Mouse (Mus musculus) ES-Bruce4 (cell line): ENCODE results near the gene Cela2a. TPM values are rescaled to one million over a fixed set of nuclear protein-coding genes. Genes with fewer than 3 reads are reported as not detected.

Experiments
- H3K27ac ChIP-seq: 2 replicates; pipeline ENCODE4 v1.5.1; 2012; ENCODE audit warnings: low read length, inconsistent platforms; ENCODE audit not compliant: insufficient read depth
- H3K27me3 ChIP-seq: 2 replicates; pipeline ENCODE4 v1.6.1; 2012; ENCODE audit warnings: mild to moderate bottlenecking, low read length, inconsistent platforms; ENCODE audit not compliant: control insufficient read depth, poor library complexity, insufficient read depth, severe bottlenecking
- H3K36me3 ChIP-seq: 2 replicates; pipeline ENCODE4 v1.6.1; 2012; ENCODE audit warnings: inconsistent platforms, mild to moderate bottlenecking, low read length, moderate library complexity; ENCODE audit not compliant: control insufficient read depth, poor library complexity, insufficient read depth, severe bottlenecking
- H3K4me1 ChIP-seq: one replicate; pipeline ENCODE4 v1.8.1; 2011; ENCODE audit warnings: low read length; ENCODE audit not compliant: control insufficient read depth, insufficient read depth
- H3K4me3 ChIP-seq: 2 replicates; pipeline ENCODE4 v1.5.1; 2011; ENCODE audit warnings: low read depth, mild to moderate bottlenecking, low read length
- H3K9ac ChIP-seq: 2 replicates; pipeline ENCODE4 v1.6.1; 2012; ENCODE audit warnings: low read depth, mild to moderate bottlenecking, inconsistent platforms; ENCODE audit not compliant: poor library complexity, severe bottlenecking
- H3K9me3 ChIP-seq: replicated peaks from 2 replicates; pipeline ENCODE4 v1.6.1; 2012; ENCODE audit warnings: mild to moderate bottlenecking, low read length, inconsistent platforms; ENCODE audit not compliant: control insufficient read depth, poor library complexity, insufficient read depth, severe bottlenecking
- CTCF ChIP-seq: IDR thresholded peaks from one replicate; pipeline ENCODE4 v1.8.1; 2011; ENCODE audit warnings: low read depth, low read length
- EP300 ChIP-seq: IDR thresholded peaks from 2 replicates; pipeline ENCODE4 v1.6.1; 2011; ENCODE audit warnings: low read depth, low read length; ENCODE audit not compliant: insufficient read depth
- POLR2A ChIP-seq: IDR thresholded peaks from one replicate; pipeline ENCODE4 v1.8.1; 2011; ENCODE audit warnings: low read length; ENCODE audit not compliant: insufficient read depth
- polyA plus RNA-seq: library from polyadenylated mRNA; stranded (reverse); fragments of >200 nt; gene quantifications from 2 replicates; pipeline ENCODE4 v1.2.4, GENCODE M21; 2011; ENCODE audit warnings: low read depth; ENCODE audit not compliant: missing spikeins, insufficient read depth, insufficient read length

Cela2a gene
- polyA plus RNA-seq, 1 experiment: not detected

DNA sequence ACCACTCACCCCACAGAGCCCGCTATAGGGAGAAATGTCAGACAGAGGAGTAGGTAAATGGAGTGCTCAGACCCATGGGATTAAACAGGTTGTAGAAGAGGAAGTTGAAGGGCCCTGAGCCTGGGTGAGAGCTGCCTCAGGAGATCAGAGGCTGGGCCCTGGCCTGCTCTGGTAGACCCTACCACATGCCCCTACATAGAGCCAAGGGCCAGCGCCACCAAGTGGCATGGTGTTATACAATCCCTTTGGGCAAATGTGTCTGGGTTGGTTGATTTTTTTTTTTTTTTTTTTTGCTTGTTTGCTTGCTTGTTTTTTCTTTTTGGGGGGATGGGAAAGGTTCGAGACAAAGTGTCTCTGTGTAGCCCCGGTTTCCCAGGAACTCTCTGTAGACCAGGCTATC, 21.9 kb downstream of the Cela2a start:
- Histone ChIP-seq H3K27me3 (no peaks in the 10 kb centered on the region), H3K27ac (no peak overlapping the region), H3K4me1 (no peaks in the 10 kb centered on the region), H3K36me3 (no peaks in the 10 kb centered on the region), H3K4me3 (no peak overlapping the region), H3K9me3 (no peaks in the 10 kb centered on the region), H3K9ac (no peak overlapping the region)
- TF ChIP-seq POLR2A (no peak), EP300 (no peak), CTCF (no peak)

- Histone ChIP-seq H3K9me3 (no peaks in the 10 kb centered on the region), H3K27me3 (no peaks in the 10 kb centered on the region), H3K4me1 (no peaks in the 10 kb centered on the region), H3K27ac (no peak overlapping the region), H3K4me3 (no peak overlapping the region), H3K9ac (no peak overlapping the region), H3K36me3 (no peaks in the 10 kb centered on the region)
- TF ChIP-seq POLR2A (no peak), EP300 (no peak), CTCF (no peak)
Observed at GRCm38 (mm10) chr4:141797545-141797944, 28.4 kb downstream of the Cela2a start.

DNA sequence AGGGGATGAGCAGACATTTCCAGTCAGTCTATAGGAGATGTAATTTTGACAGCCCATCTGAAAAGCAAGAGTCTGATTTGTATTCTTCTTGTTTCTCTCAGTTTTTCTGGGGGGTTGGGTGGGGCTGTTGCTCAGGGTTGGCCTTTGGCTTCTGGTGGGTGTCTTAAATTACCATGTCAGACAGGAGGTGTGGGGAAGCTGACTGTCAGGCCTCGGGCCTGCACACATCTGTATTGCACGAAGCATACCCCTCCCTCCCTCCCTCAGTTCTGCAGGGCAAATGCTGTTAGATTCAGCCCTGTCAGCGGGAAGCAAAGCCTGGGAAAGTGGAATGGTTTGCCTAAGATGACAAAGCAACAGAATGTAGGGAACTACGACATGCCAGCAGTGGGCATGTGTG, 29.0 kb downstream of the Cela2a start:
- H3K27ac ChIP-seq: no peak overlapping the region
- no peaks in the 10 kb centered on the region for H3K36me3 ChIP-seq
- H3K27me3 ChIP-seq: no peaks in the 10 kb centered on the region
- TF ChIP-seq POLR2A (no peak), EP300 (no peak), CTCF (no peak)
- no peak overlapping the region for H3K9ac ChIP-seq
- H3K4me3 ChIP-seq: no peak overlapping the region
- H3K9me3 ChIP-seq: no peaks in the 10 kb centered on the region
- no peaks in the 10 kb centered on the region for H3K4me1 ChIP-seq

GRCm38 (mm10) chr4:141796356-141796755, 29.6 kb downstream of the Cela2a start:
- H3K4me1 ChIP-seq: no peaks in the 10 kb centered on the region
- no peak overlapping the region for H3K4me3 ChIP-seq
- no peaks in the 10 kb centered on the region for H3K36me3 ChIP-seq
- no peaks in the 10 kb centered on the region for H3K9me3 ChIP-seq
- no peaks in the 10 kb centered on the region for H3K27me3 ChIP-seq
- TF ChIP-seq EP300: no peak
- TF ChIP-seq POLR2A: no peak
- no peak for TF ChIP-seq CTCF
- no peak overlapping the region for H3K27ac ChIP-seq
- H3K9ac ChIP-seq: no peak overlapping the region

DNA sequence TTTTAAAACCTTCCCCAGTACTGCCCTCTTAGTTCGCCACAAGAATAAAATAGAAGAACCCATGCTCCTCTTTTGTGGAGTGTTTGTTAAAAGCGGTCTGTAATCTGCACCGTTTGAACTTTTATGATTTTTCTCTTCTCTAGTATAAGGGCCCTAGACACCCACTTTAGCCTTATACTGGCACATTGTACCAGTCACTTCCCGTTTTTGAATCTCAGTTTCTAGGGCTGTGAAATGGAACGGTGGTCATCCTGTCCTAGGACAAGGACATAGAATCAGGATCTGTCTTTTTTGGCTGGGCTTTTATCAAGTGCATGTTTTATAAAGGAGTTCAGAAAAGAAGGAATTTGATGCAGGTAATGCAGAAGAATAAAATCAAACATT, 31.8 kb downstream of the Cela2a start:
- H3K9ac ChIP-seq: peak overlapping the region; percentile 44
- H3K9me3 ChIP-seq: no peaks in the 10 kb centered on the region
- H3K27ac ChIP-seq: no peak overlapping the region
- H3K4me3 ChIP-seq: peak overlapping the region; percentile 72
- H3K27me3 ChIP-seq: no peaks in the 10 kb centered on the region
- no peaks in the 10 kb centered on the region for H3K4me1 ChIP-seq
- TF ChIP-seq POLR2A: no peak
- TF ChIP-seq CTCF: no peak
- TF ChIP-seq EP300: no peak
- H3K36me3 ChIP-seq: no peaks in the 10 kb centered on the region

DNA sequence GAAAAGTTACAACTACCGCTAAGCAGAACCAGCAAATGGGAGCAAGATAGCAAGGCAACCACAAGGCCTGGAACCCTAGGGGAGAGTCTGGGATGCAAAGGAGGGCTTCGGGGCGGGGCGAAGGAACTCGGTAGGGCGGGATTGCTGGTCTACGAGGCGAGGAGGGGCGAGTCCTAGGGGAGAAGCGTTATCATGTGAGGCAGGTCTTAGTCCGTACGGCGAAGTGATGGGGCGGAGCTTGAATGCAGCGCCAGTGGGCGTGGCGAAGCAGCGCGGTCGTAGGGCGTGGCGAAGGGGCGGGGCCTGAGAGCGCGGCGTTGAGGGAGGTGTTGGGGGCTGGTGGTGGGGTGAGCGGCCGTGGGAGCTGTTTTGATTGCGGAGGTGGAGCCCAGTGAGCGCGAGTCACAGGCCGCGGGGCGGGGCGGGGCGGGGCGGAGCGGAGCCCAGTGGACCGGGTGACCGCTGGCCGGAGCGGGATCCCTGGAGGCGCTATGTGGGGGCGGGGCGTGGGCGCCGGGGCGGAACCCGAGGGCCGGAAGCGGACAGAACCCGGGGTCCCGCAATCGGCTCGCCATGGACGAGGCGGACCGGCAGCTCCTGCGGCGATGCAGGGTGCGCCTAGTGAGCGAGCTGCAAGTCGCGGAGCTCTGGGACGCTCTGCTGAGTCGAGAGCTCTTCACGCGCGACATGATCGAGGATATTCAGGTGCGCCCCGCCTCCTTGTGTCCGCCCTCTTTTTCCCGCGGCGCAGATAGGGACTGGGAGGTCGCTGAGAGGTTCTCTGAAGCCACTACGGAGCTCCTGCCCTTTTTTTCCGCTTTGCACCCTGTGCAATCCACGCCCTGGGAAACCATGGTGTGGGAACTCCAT, 32.4 kb downstream of the Cela2a start, which contains the start of gene Casp9:
Gene Casp9, plus strand, starts transcription at position 331 of the 870 bp plus-strand sequence.
- no peaks in the 10 kb centered on the region for H3K27me3 ChIP-seq
- H3K4me1 ChIP-seq: no peaks in the 10 kb centered on the region
- H3K36me3 ChIP-seq: no peaks in the 10 kb centered on the region
- no peak for TF ChIP-seq CTCF
- peak; percentile 24 for TF ChIP-seq POLR2A
- TF ChIP-seq EP300: peak; percentile 37; the same call in 1 of the 2 replicates
- peak within 1 kb of the TSS; percentile 72 for H3K4me3 ChIP-seq
- H3K9me3 ChIP-seq: no peaks in the 10 kb centered on the region
- H3K9ac ChIP-seq: peak within 1 kb of the TSS; percentile 44
- peak within 1 kb of the TSS; percentile 79 for H3K27ac ChIP-seq
